Mouse (Mus musculus): ENCODE results near the gene Myom3.

DNA sequence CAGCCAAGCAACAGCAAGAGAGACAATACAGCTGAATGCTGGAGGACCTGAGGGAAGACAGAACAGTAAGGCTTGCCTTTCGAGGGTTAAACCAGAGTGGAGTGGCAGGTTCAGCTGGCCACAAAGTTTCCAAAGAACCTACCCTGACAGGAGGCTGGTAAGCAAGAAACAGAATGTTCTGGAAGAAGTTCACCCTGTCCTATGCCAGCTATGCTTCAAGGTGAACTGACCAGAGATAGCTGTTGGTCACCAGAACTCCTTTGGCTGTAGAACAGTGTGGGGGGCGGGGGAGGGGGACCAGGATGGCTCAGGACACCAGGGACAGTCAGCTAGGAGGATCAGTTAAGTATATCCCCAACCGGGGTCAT, 79.4 kb downstream of the Myom3 start:
- TF ChIP-seq POLR2A (IDR thresholded peaks at IDR 0.05; ENCODE audit: control insufficient read depth, extremely low read depth, insufficient read depth, low read length, poor library complexity) (no peak), CTCF (IDR thresholded peaks at IDR 0.05; ENCODE audit: borderline replicate concordance, control insufficient read depth, extremely low read depth, insufficient read depth, low read length, poor library complexity) (no peak)

All from thymus, adult 2 months (tissue).